Mouse (Mus musculus) liver, postnatal 0 days (tissue): Measurements from ENCODE around the gene Cbwd1.

Experiments used
- CTCF ChIP-seq: sonication (generic); IDR thresholded peaks from 2 replicates; pipeline ENCODE4 v1.5.1; 2016; ENCODE audit warnings: antibody characterized with exemption, low read depth
- EP300 ChIP-seq: IDR thresholded peaks from 2 replicates; pipeline ENCODE4 v1.6.1; 2016; ENCODE audit warnings: antibody characterized with exemption, low read depth, mild to moderate bottlenecking

DNA sequence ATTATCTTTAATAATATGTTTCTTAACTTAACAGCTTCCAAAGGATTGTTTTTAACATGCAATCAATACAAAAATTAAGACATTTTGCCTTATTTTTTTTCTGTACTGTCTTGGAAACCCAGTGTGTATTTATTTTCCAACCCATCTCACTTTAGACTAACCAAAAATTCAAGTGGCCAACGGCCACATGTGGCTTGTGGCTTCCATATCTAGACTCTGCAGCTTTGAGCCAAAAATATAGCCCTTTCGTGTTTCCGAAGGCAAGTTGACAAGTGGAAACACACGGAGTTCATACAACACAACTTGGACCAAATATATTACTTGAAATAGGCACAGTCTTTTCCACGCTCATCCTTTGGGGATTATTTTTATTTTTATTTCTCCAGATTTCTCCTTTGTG is 37.2 kb upstream of the Cbwd1 start:
- TF ChIP-seq CTCF (no peak), EP300 (peak; percentile 72; the same call in 1 of the 2 replicates)
